Mouse (Mus musculus): ENCODE data around the gene Cald1.

DNA sequence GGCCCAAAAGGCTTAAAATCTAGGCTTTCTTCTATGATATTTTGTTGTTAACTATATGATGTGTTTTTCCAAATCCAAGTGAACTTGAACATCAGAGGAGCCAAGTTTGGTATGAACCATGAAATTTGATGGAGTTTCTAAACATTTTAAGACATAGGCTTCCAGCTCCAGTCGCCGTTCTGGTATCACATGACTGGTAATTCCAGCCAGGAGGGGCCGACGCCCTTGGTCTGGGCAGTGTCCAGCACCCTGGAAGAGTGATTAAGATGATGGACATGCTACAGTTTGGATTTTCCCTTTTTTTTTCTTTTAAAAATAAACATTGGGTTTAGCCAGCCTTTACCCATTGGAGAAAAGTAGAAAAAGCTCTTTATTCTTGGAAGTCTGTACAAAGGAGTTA, 145.6 kb downstream of the Cald1 start:
- no peak for TF ChIP-seq POLR2A (IDR thresholded peaks at IDR 0.05; ENCODE audit: control insufficient read depth, extremely low read depth, insufficient read depth, low read length, poor library complexity)
- no peak for TF ChIP-seq CTCF (IDR thresholded peaks at IDR 0.05; ENCODE audit: borderline replicate concordance, control insufficient read depth, extremely low read depth, insufficient read depth, low read length, poor library complexity)
